Mouse (Mus musculus) midbrain, embryonic 16.5 days (tissue): Measurements from ENCODE around the gene Omd. TPM values are rescaled to one million over a fixed set of nuclear protein-coding genes. Genes with fewer than 3 reads are reported as not detected.

Source experiments
- ATAC-seq: fragments of 200-750 bp; cut with Nextera tagmentation; 2 replicates; pipeline ENCODE4 v1.8.0; 2017; ENCODE audit warnings: moderate TSS enrichment
- H3K27ac ChIP-seq: fragments of 300-500 bp; sonication (generic); 2 replicates; pipeline ENCODE4 v1.5.1; 2014; ENCODE audit warnings: mild to moderate bottlenecking, low read length, mixed read lengths
- H3K27me3 ChIP-seq: fragments of 300-500 bp; sonication (generic); 2 replicates; pipeline ENCODE4 v1.6.1; 2014; ENCODE audit warnings: low read depth, low read length, mixed read lengths; ENCODE audit not compliant: control insufficient read depth, insufficient read depth
- H3K36me3 ChIP-seq: fragments of 300-500 bp; sonication (generic); 2 replicates; pipeline ENCODE4 v1.6.1; 2014; ENCODE audit warnings: mild to moderate bottlenecking, low read length, moderate library complexity, mixed read lengths; ENCODE audit not compliant: control insufficient read depth, insufficient read depth
- H3K4me1 ChIP-seq: fragments of 300-500 bp; sonication (generic); 2 replicates; pipeline ENCODE4 v1.6.1; 2014; ENCODE audit warnings: mild to moderate bottlenecking, low read length, mixed read lengths; ENCODE audit not compliant: control insufficient read depth, insufficient read depth
- H3K4me2 ChIP-seq: fragments of 300-500 bp; sonication (generic); 2 replicates; pipeline ENCODE4 v1.6.1; 2014; ENCODE audit warnings: mild to moderate bottlenecking, low read length, mixed read lengths
- H3K4me3 ChIP-seq: fragments of 300-500 bp; sonication (generic); 2 replicates; pipeline ENCODE4 v1.5.1; 2014; ENCODE audit warnings: low read depth, mild to moderate bottlenecking, low read length, moderate library complexity, mixed read lengths
- H3K9ac ChIP-seq: fragments of 300-500 bp; sonication (generic); 2 replicates; pipeline ENCODE4 v1.6.1; 2014; ENCODE audit warnings: low read depth, low read length, mixed read lengths
- H3K9me3 ChIP-seq: fragments of 300-500 bp; sonication (generic); replicated peaks from 2 replicates; pipeline ENCODE4 v1.6.1; 2014; ENCODE audit warnings: mild to moderate bottlenecking, low read length, mixed read lengths; ENCODE audit not compliant: control insufficient read depth, poor library complexity, severe bottlenecking
- WGBS: fragments of 180-500 bp; shearing (Covaris S2); extraction: QIAGEN DNeasy Blood & Tissue Kit; methylation state at CpG from one replicate; pipeline ENCODE4 v1.1.7; 2014; 5-methylcytosine and 5-hydroxymethylcytosine counted together
- polyA plus RNA-seq: library from polyadenylated mRNA; unstranded; fragments of >200 nt; fragmentation: Nextera tagmentation; extraction: Ambion mirVana; gene quantifications from 2 replicates; pipeline ENCODE4 v1.2.1, GENCODE M21; 2015

The Omd gene
- polyA plus RNA-seq, 1 experiment from 2014 or later: 0.72 TPM

DNA sequence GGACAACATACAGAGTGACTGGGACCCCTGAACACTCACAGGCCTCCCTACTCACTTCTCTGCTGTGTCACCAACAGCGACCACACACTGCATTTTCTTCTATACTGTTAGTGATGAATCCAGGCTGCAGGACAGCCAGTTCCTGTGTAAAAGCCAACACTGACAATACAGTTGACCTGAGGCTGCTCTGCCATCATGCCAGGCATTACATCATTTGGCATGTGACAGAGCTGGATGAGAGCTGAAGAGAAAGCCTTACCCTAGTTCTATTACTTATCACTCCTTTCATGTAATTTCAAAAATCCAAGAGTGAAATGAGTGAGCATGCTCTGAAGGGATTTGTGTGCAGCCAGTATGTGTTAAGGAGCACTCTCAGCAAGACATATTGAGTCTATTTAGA is 26.1 kb upstream of the Omd start:
- 85% methylated on average over 1 of the region's 1 CpGs for WGBS
- no peak overlapping the region for H3K4me2 ChIP-seq
- ATAC-seq: no peak

DNA sequence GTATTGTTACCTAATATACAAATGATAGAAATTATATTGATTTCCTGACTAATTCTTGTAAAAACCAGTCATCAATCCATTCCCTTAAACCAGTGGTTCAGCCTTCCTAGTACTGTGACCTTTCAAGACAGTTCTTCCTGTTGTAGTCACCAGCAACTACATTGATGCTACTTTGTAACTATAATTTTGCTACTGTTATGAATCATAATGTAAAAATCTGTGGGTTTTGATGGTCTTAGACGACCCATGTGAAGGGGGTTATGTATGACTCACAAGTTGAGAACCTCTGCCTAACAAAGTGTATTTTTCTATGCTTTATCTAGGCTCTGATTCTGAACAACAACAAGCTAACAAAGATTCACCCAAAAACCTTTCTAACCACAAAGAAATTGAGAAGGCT is 25.3 kb upstream of the Omd start:
- H3K9ac ChIP-seq: no peak overlapping the region
- H3K4me1 ChIP-seq: no peaks in the 10 kb centered on the region
- H3K27me3 ChIP-seq: no peaks in the 10 kb centered on the region
- ATAC-seq: no peak
- no peak overlapping the region for H3K4me2 ChIP-seq
- no peak overlapping the region for H3K27ac ChIP-seq
- H3K4me3 ChIP-seq: no peak overlapping the region
- no peaks in the 10 kb centered on the region for H3K9me3 ChIP-seq
- no peaks in the 10 kb centered on the region for H3K36me3 ChIP-seq
- WGBS: 62% methylated on average over 1 of the region's 1 CpGs

More for the DNA sequence above, 26.1 kb upstream of the Omd start:
- Histone ChIP-seq H3K9ac (no peak overlapping the region), H3K9me3 (no peaks in the 10 kb centered on the region), H3K36me3 (no peaks in the 10 kb centered on the region), H3K4me3 (no peak overlapping the region), H3K27ac (no peak overlapping the region), H3K27me3 (no peaks in the 10 kb centered on the region), H3K4me1 (no peaks in the 10 kb centered on the region)

DNA sequence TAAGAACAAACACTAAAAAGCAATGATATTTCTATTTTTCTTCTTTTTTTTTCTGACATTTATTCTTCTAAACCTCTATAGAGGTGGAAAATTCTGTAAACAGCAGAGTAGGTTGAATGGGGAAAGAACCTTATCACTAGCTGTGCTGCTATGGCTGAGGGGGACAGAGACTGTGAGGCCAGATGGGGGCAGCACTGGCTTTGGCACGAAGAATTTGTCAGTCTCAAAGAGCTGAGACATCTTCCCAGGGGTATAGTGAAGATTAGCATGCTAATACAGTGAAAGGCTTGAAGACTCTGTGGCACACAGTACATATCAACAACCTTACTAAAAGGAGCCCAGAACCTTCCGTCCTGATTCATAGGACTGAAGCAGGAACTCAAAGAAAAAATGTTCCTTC is 23.1 kb upstream of the Omd start:
- 31% methylated on average over 2 of the region's 2 CpGs for WGBS
- ATAC-seq: no peak
- Histone ChIP-seq H3K4me2 (no peak overlapping the region), H3K27ac (no peak overlapping the region), H3K4me3 (no peak overlapping the region), H3K4me1 (no peaks in the 10 kb centered on the region), H3K27me3 (no peaks in the 10 kb centered on the region), H3K9me3 (no peaks in the 10 kb centered on the region), H3K36me3 (no peaks in the 10 kb centered on the region), H3K9ac (no peak overlapping the region)

DNA sequence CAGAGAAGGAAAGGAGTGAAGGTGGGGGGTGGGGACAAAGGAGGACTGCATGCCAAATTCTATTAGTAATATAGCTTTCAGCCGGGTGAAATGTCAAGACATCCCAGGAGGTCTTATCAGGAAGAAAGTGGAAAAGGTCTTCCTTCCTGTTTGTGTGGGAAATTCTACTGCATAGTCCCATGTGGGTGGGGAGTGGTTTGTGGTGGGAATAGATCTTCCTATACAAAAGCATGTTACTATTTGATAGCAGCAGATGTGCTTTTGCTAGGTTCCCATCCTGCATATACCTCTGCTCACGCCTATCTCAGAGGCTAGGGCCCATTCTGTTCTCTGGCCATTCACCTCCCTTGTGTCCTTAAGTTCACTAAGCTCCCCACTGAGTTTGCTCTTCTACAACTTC is 21.4 kb upstream of the Omd start:
- Histone ChIP-seq H3K4me3 (no peak overlapping the region), H3K4me1 (no peaks in the 10 kb centered on the region), H3K9ac (no peak overlapping the region), H3K4me2 (no peak overlapping the region), H3K36me3 (no peaks in the 10 kb centered on the region), H3K9me3 (no peaks in the 10 kb centered on the region), H3K27ac (no peak overlapping the region), H3K27me3 (no peaks in the 10 kb centered on the region)
- WGBS: 76% methylated on average over 2 of the region's 2 CpGs
- ATAC-seq: no peak

DNA sequence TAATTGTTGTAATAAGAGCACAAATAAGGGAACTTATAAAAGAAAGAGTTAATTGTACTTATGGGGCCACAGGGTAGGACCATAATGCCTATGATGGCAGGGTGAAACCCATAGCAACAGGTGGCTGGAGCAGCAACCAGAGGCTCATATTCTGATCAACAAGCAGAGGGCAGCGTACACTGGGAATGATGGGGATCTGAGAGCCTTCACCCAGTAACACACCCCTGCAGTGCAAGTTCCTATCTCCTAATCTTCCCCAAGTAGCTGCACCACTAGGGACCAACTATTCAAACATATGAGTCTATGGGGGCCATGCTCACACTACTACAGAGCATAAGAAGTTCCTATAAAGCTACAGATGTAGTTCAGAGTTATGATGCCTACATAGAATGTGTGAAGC is 17.9 kb upstream of the Omd start:
- H3K9me3 ChIP-seq: no peaks in the 10 kb centered on the region
- H3K4me3 ChIP-seq: no peak overlapping the region
- H3K4me2 ChIP-seq: no peak overlapping the region
- no peaks in the 10 kb centered on the region for H3K27me3 ChIP-seq
- no peaks in the 10 kb centered on the region for H3K36me3 ChIP-seq
- no peaks in the 10 kb centered on the region for H3K4me1 ChIP-seq
- no peak overlapping the region for H3K9ac ChIP-seq
- no peak overlapping the region for H3K27ac ChIP-seq
- ATAC-seq: no peak
- 95% methylated on average over 1 of the region's 1 CpGs for WGBS

DNA sequence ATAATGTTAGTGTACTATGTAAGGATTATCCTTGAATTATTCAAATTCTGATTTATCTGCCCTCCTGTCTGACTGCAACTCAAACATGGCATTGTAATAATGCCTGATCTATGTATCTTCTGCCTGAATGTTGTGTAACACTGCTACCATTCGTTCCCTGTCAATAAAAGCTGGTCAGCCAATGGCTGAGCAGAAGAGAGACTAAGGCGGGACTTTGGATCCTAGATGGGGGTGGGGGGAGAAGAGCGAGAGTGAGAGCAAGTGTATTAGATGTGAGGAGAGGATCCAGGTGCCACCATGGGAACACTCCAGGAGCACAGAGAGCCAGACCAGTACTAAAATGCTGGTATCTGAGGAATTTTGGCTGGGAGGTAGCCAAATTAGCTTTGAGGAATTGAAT is 11.9 kb upstream of the Omd start:
- H3K9ac ChIP-seq: no peak overlapping the region
- WGBS: 69% methylated on average over 3 of the region's 3 CpGs
- no peaks in the 10 kb centered on the region for H3K36me3 ChIP-seq

DNA sequence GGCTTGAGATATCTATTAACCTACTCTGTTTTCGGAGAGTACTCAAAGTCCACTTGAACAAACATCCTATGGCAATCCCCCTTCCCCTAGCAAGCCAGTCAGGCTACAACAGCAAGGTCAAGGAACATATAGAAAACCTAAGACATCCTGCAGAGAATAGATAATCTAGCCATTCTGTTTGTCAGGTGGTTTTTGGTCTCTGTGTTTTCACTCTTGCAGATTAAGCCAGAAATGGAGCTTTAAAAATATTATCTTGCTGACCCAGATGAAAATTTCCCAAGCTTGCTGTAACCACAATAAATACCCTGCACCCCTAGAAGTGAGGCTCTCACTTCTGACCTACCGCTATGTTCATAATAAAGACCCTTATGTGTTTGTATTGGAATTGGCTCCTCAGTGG is 10.8 kb upstream of the Omd start:
- Histone ChIP-seq H3K4me1 (no peaks in the 10 kb centered on the region), H3K27ac (no peak overlapping the region), H3K9me3 (no peaks in the 10 kb centered on the region), H3K27me3 (no peaks in the 10 kb centered on the region), H3K9ac (no peak overlapping the region), H3K4me3 (no peak overlapping the region), H3K4me2 (no peak overlapping the region), H3K36me3 (no peaks in the 10 kb centered on the region)
- 86% methylated on average over 2 of the region's 2 CpGs for WGBS
- ATAC-seq: no peak

More for the DNA sequence above, 11.9 kb upstream of the Omd start:
- no peak overlapping the region for H3K27ac ChIP-seq
- no peak overlapping the region for H3K4me3 ChIP-seq
- H3K4me2 ChIP-seq: no peak overlapping the region
- ATAC-seq: no peak
- no peaks in the 10 kb centered on the region for H3K27me3 ChIP-seq
- H3K9me3 ChIP-seq: no peaks in the 10 kb centered on the region
- no peaks in the 10 kb centered on the region for H3K4me1 ChIP-seq

DNA sequence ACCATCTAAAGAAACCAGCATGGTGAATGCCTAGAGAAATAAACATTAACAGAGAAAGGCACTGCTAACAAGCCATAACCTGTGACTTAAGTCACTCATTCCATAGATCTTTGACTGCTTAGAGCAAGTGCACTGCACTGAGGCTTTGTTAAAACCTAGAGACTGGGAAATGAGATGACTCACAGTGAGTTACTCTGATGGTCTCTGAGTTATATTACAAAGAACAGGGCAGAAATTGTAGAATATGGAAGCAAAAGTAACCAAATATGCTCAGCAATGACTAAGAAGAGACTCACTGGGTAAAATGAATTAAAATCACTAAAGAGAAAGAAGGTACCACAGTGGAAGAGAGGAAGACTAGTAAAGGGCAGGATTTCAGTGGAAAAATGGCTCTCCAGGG is 1.6 kb downstream of the Omd start:
- Histone ChIP-seq H3K27me3 (no peaks in the 10 kb centered on the region), H3K4me3 (no peak overlapping the region), H3K4me2 (no peak overlapping the region), H3K36me3 (no peaks in the 10 kb centered on the region), H3K9ac (no peak overlapping the region), H3K27ac (no peak overlapping the region), H3K4me1 (no peaks in the 10 kb centered on the region), H3K9me3 (no peaks in the 10 kb centered on the region)
- ATAC-seq: no peak

DNA sequence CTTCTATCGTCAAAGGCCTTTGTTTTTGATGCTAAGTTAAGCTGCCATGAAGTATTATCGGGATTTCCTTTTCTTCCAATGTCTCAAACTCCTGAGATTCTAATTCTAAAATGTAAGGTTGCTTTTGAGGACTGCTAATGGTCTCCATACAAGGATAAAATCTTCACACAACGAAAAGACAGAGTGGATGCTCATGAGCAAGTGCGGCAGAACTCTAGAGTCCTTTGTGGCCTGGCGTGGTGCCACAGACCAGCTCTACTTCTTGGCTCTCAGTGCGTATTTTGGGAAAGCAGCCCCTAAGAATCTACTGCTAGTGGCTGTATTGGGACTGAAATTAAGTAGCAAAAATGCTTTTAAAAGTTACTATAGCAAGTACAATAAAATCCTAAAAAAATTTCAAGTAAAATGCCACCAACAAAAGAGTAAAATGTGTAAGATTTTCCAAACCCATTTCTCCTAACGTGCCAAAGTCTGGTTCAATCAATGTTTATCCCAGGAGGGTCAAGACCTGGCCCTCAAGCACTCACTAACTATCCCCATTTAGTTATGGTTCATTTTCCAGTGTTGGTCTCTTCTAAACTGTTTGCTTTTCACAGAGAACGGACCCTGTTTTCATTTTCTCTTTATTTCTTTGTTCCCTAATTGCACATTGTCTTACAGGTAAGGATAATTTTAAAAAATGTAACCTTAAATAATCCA is 2.2 kb downstream of the Omd start:
- WGBS: 79% methylated on average over 8 of the region's 8 CpGs
- H3K27ac ChIP-seq: no peak overlapping the region
- H3K4me2 ChIP-seq: no peak overlapping the region
- H3K9me3 ChIP-seq: no peaks in the 10 kb centered on the region
- H3K27me3 ChIP-seq: no peaks in the 10 kb centered on the region
- no peak for ATAC-seq
- H3K9ac ChIP-seq: no peak overlapping the region
- no peaks in the 10 kb centered on the region for H3K4me1 ChIP-seq
- H3K4me3 ChIP-seq: no peak overlapping the region
- H3K36me3 ChIP-seq: no peaks in the 10 kb centered on the region
